Mouse (Mus musculus) small intestine, adult 2 months (tissue): ENCODE measurements around the gene Plau.

Experiments used
- CTCF ChIP-seq: fragments of 200-500 bp; IDR thresholded peaks from 2 replicates; pipeline ENCODE4 v1.5.1; 2012; ENCODE audit warnings: low read depth, mild to moderate bottlenecking, control low read depth, inconsistent platforms, low read length, moderate library complexity, mixed read lengths; ENCODE audit not compliant: insufficient replicate concordance, insufficient read length; ENCODE audit errors: extremely low read depth
- POLR2A ChIP-seq: fragments of 200-500 bp; IDR thresholded peaks from 2 replicates; pipeline ENCODE4 v1.6.1; 2012; ENCODE audit warnings: low read depth, mild to moderate bottlenecking, control low read depth, inconsistent platforms, low read length, moderate library complexity

GRCm38 (mm10) chr14:20790445-20790844, 46.0 kb upstream of the Plau start:
- no peak for TF ChIP-seq CTCF
- no peak for TF ChIP-seq POLR2A
